Mouse (Mus musculus) neutrophil, adult 59 days (primary cell): ENCODE results near the gene Gm13271. TPM values are rescaled to one million over a fixed set of nuclear protein-coding genes. Genes with fewer than 3 reads are reported as not detected.

Experiments used
- total RNA-seq, 2 experiments: library from RNA; stranded (reverse); gene quantifications; 1 replicate in 1 of 2; 2 replicates in 1 of 2; pipeline ENCODE4 v1.2.4; 2023

The Gm13271 gene
- not detected for total RNA-seq

DNA sequence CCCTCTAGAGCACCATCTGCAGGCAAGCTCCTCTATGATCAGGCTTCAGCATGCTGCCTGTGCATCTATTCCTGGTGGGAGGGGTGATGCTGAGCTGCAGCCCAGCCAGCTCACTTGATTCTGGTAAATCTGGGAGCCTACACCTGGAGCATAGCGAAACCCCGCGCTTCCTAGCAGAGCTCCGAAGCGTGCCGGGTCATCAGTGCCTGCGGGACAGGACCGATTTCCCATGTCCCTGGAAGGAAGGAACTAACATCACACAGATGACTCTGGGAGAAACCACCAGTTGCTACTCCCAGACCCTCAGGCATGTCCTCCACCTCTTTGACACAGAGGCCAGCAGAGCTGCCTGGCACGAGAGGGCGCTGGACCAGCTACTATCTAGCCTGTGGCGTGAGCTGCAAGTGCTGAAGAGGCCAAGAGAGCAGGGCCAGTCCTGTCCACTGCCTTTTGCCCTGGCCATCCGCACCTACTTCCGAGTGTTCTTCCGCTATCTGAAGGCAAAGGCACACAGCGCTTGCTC, at the start of gene Gm13271:
Gm13271 (plus strand) TSS at position 51 of the 523 bp plus-strand sequence.

DNA sequence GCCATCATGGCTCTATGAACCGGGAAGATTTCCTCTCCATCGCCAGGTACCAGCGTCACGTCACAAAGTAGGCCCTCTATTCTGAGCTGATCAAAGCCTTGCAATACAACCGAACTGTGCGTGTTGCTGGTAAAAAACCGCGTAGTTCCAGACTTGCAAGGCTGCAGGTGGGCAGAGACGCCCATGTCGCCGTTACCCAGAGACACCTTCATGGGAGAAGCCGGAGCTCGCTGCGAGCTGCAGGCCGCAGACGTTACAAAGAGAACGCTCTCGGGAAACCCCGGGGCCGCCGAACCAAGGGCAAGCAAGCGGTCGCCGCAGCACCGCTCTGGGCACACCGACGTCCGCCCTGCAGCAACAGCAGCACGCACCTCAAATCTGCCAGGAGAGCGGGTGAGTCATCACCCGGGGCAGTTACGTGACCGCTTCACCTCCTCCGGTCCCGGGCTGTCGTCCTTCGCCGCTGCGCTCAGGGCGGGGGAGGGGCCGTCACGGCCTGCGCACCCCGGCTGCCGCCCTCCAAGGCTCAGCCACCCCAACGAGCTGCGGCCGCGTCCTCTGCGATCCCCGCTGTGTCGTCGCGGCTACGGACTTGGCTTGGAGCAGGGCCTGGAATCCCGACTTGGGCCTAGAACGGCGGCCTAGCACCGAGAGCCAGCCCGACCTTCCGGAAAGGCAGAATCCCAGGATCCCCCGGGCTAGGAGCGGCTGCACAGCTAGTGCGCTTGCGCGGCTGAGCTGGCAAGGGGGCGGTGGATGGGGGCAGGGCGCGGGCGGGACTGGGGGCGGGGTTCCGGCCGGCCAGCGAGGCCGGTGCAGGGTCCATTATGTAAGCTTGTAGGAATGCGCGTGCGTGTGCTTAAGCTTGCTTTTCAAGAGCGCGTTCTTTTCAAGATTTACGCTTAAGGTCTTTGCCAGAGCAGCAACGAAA, 32.6 kb upstream of the Gm13271 start, which contains the start of the genes Gm26566 and Klhl9:
Gm26566 (plus strand) TSS at position 15 of the 931 bp plus-strand sequence.
Klhl9 (minus strand) TSS at position 675 of the 931 bp plus-strand sequence.

GRCm38 (mm10) chr4:88759610-88760268, 5.1 kb downstream of the Gm13271 start, which contains the start of gene Gm13283:
Gm13283 (plus strand) TSS chr4:88760119.

DNA sequence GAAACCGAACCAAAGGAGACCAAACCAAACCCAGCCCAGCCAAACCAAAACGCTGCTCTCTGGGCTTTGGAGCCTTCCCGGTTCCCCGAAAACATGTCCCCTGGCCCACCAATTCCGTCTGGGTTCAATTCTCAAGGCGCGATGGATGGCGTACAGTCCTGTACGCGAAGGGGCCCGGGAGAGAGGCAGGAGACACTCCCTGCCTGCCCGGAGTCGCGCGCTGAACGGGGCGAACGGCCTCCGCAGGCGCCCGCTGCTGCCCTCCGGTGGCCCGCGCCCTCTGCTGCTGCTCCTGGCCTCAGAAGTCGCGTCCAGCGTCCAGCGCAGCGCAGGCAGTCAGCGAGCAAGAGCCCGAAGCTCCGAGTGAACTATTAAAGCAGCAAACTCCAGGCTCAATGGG, 18.9 kb downstream of the Gm13271 start, which contains the start of gene Gm13290:
Gm13290 (plus strand) TSS at position 301 of the 400 bp plus-strand sequence.

GRCm38 (mm10) chr4:88776622-88777021, 22.0 kb downstream of the Gm13271 start, which contains the start of gene Gm13289:
Gm13289 (plus strand) TSS chr4:88776922.

DNA sequence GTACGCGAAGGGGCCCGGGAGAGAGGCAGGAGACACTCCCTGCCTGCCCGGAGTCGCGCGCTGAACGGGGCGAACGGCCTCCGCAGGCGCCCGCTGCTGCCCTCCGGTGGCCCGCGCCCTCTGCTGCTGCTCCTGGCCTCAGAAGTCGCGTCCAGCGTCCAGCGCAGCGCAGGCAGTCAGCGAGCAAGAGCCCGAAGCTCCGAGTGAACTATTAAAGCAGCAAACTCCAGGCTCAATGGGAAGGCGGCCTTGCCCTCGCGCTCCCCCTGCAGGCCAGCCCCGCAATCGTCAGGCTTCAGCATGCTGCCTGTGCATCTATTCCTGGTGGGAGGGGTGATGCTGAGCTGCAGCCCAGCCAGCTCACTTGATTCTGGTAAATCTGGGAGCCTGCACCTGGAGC, 24.9 kb downstream of the Gm13271 start, which contains the start of gene Gm13272:
Gm13272 (plus strand) TSS at position 301 of the 400 bp plus-strand sequence.

GRCm38 (mm10) chr4:88781831-88782230, 27.2 kb downstream of the Gm13271 start, which contains the start of gene Ifnz:
Ifnz (plus strand) TSS chr4:88782131.

GRCm38 (mm10) chr4:88785409-88785808, 30.7 kb downstream of the Gm13271 start, which contains the start of gene Gm13276:
Gm13276 (plus strand) TSS chr4:88785709.

GRCm38 (mm10) chr4:88788402-88788801, 33.7 kb downstream of the Gm13271 start, which contains the start of gene Gm13277:
Gm13277 (plus strand) TSS chr4:88788632.

GRCm38 (mm10) chr4:88791250-88791649, 36.6 kb downstream of the Gm13271 start, which contains the start of gene Gm13278:
Gm13278 (plus strand) TSS chr4:88791550.

GRCm38 (mm10) chr4:88793936-88794675, 39.4 kb downstream of the Gm13271 start, which contains the start of gene Gm13275:
Gm13275 (plus strand) TSS chr4:88794487.

GRCm38 (mm10) chr4:88797097-88797496, 42.4 kb downstream of the Gm13271 start, which contains the start of gene Gm13279:
Gm13279 (plus strand) TSS chr4:88797397.

DNA sequence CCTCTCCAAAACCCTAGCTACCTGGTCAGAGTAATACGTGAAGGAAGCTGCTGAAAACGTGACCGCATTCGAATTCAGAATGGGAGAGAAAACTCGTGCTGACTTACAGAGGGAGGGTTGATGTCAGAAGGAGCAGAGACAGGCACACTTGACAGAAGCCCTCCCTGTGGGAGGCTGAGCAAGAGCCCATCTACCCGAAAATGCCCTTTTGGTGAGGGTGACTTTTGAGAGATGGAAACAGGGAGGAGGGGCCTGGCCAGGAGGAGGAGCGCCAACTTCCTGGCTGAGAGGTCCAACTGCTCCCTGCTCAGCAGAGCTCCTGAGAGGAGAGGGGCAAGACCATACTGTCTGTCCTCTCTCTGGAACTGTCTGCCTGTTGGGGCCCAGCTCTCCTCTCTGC, 44.7 kb downstream of the Gm13271 start, which contains the start of gene Gm13285:
Gm13285 (plus strand) TSS at position 301 of the 400 bp plus-strand sequence.

DNA sequence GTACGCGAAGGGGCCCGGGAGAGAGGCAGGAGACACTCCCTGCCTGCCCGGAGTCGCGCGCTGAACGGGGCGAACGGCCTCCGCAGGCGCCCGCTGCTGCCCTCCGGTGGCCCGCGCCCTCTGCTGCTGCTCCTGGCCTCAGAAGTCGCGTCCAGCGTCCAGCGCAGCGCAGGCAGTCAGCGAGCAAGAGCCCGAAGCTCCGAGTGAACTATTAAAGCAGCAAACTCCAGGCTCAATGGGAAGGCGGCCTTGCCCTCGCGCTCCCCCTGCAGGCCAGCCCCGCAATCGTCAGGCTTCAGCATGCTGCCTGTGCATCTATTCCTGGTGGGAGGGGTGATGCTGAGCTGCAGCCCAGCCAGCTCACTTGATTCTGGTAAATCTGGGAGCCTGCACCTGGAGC, 48.3 kb downstream of the Gm13271 start, which contains the start of gene Gm13287:
Gm13287 (plus strand) TSS at position 301 of the 400 bp plus-strand sequence.

Other genes starting within 250 kb of the Gm13271 start
- not detected for gene Ifnb1, start 232.1 kb upstream of the Gm13271 start, total RNA-seq
- gene Ifna15, start 196.6 kb upstream of the Gm13271 start, total RNA-seq, result not detected
- gene Ifna14, start 183.1 kb upstream of the Gm13271 start, total RNA-seq, result not detected
- not detected for gene Ifna9, start 162.5 kb upstream of the Gm13271 start, total RNA-seq
- gene Ifna12, start 151.5 kb upstream of the Gm13271 start, total RNA-seq, result not detected
- gene C87499, start 120.5 kb upstream of the Gm13271 start, total RNA-seq, result not detected
- not detected for gene Ifna13, start 110.4 kb upstream of the Gm13271 start, total RNA-seq
- gene Ifna16, start 77.9 kb upstream of the Gm13271 start, total RNA-seq, result not detected
- gene Ifna2, start 71.0 kb upstream of the Gm13271 start, total RNA-seq, result not detected
- gene Ifnab, start 63.5 kb upstream of the Gm13271 start, total RNA-seq, result not detected
- gene Gm26566, start 33.1 kb upstream of the Gm13271 start, total RNA-seq, result under 1 TPM; 0.37 to 0.58 TPM
- gene Klhl9, start 32.4 kb upstream of the Gm13271 start, total RNA-seq, result 10 to 100 TPM; 49.2 to 57.1 TPM
- gene Gm13283, start 5.3 kb downstream of the Gm13271 start, total RNA-seq, result not detected
- gene Gm13290, start 19.0 kb downstream of the Gm13271 start, total RNA-seq, result under 1 TPM in 1 of 2 experiments, not detected in 1; 0.38 TPM
- not detected for gene Gm13289, start 22.1 kb downstream of the Gm13271 start, total RNA-seq
- not detected for gene Gm13272, start 25.0 kb downstream of the Gm13271 start, total RNA-seq
- gene Ifnz, start 27.3 kb downstream of the Gm13271 start, total RNA-seq, result not detected
- not detected for gene Gm13276, start 30.8 kb downstream of the Gm13271 start, total RNA-seq
- not detected for gene Gm13277, start 33.8 kb downstream of the Gm13271 start, total RNA-seq
- not detected for gene Gm13278, start 36.7 kb downstream of the Gm13271 start, total RNA-seq
- not detected for gene Gm13275, start 39.6 kb downstream of the Gm13271 start, total RNA-seq
- not detected for gene Gm13279, start 42.5 kb downstream of the Gm13271 start, total RNA-seq
- under 1 TPM in 1 of 2 experiments, not detected in 1; 0.36 TPM for gene Gm13285, start 44.8 kb downstream of the Gm13271 start, total RNA-seq
- gene Gm13287, start 48.4 kb downstream of the Gm13271 start, total RNA-seq, result not detected
- not detected for gene Gm13288, start 50.7 kb downstream of the Gm13271 start, total RNA-seq
- gene Ifna7, start 61.4 kb downstream of the Gm13271 start, total RNA-seq, result not detected
- gene Ifna11, start 65.1 kb downstream of the Gm13271 start, total RNA-seq, result not detected
- gene Ifna6, start 72.5 kb downstream of the Gm13271 start, total RNA-seq, result not detected
- not detected for gene Ifna5, start 80.7 kb downstream of the Gm13271 start, total RNA-seq
- not detected for gene Ifna4, start 87.0 kb downstream of the Gm13271 start, total RNA-seq
- gene Ifna1, start 95.2 kb downstream of the Gm13271 start, total RNA-seq, result not detected
- not detected for gene Ifne, start 125.3 kb downstream of the Gm13271 start, total RNA-seq